Mouse (Mus musculus) naive thymus-derived CD4-positive, alpha-beta T cell, adult 2 months (primary cell): ENCODE measurements around the gene G3bp1.

Experiments
- DNase-seq: peaks from one replicate; pipeline ENCODE4 v3.0.0-alpha.2; 2011; ENCODE audit warnings: low read depth

G3bp1 gene

DNA sequence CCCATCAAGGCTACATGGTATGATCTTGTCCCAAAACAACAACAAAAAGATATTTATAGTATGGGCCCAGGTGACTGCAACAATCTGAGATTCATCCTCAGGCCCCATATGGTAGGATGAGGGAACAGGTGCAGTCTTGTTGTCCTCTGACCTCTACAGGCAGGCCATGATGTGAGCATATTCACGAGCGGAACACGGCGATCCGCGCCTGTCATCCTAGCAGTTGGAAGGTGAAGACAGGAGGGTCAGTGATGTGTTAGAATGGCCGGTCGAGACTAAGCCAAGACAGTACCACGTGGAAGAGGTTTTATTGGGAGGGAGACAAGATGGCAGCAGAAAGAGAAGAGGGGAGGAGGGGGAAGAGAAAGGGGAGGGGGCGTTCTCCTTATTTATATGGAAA is 4.8 kb upstream of the G3bp1 start:
- no peak for DNase-seq

DNA sequence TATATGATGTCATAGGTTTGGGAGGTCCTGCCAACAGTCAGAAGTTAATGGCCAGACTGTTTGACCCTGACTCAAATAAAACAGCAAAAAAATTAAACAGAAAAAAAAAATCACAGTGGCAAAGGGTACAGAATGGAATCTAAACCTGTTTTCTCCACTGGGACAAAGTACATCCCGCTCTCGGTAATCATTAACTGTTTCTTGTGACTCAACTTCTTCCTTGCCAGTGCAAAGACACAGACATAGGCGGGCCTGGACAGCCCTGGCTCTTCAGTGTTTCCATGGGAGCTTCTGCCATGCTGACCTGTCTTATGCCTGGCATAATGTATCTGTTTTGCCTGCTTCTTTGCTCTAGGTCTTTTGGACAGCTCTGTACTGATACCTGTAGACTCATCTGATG is 4.3 kb upstream of the G3bp1 start:
- no peak for DNase-seq

DNA sequence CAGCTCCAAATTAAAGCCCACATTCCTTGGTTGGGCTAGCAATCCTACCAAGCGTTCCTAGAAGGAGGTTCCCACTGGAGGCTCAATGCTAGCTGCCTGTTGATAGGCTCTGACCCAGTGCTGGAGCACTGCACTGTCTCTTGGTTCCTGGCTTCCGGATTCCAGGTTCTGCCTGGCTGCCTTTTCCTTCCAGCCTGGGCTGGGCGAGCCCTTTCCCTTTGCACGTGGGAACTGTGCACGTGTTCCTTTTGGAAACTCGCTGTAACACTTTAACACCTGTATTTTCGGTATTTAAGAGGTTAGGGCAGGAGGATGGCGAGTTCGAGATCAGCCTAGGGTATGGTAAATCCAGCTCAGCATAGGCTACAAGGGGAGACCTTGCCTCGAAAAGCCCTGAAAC is 1.5 kb upstream of the G3bp1 start:
- no peak for DNase-seq

DNA sequence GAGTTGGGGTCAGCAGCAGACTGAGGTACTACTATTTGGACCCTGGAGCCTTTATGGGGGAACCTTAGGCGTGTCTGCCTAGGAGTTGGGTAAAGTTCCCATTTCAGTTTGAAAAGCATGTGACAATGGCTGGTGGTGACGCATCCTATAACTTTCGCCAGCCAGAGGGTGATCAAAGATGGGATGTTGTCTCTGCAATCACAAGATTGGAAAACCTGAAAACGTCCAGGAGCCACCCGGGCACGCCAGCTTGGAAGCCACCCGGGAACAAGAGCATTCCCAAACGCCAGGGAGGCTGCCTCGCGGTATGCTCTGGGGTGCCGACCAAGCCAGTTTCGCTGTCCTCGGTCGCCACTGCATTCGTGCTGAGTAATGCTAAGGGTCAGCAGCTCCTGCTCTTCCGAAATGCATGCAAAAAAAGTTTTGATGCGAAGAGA is 856 bp upstream of the G3bp1 start:
- no peak for DNase-seq

DNA sequence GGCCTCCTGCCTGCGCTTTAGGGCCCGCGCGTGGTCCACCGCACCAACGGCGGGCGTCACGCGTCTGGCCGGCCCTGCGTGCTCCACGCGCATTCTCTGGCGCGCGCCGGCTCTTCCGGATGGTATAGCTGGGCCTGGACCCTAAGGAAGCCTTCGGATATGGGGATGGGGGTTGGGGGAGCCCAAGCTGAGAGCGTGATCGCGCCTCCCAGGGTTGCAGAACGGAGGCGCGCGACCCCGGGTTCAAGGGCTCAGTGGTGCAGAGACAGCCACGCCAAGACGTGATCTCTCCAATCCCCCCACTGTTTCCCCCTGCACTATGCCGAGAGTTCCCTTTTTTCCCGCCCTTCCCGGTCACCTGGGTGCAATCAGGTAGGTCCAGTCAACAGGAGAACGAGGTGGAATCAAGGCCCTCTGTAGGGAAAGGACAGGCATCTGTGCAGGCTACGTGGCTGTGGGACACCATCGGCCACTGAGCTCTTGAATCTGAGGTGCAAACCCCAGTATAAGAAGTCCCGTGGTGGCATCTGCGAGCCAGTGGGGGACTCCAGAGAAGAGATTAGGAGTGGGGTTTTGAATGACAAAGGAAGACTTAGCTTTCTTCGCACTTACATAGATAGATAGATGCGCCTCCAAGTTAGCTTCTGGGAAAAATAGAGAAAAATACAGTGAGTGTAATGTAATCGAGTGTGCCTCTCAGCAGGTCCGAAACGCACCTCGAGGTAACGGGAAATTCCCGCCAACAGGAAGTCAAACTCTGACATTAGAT is 622 bp downstream of the G3bp1 start:
- peak; percentile 51 for DNase-seq

DNA sequence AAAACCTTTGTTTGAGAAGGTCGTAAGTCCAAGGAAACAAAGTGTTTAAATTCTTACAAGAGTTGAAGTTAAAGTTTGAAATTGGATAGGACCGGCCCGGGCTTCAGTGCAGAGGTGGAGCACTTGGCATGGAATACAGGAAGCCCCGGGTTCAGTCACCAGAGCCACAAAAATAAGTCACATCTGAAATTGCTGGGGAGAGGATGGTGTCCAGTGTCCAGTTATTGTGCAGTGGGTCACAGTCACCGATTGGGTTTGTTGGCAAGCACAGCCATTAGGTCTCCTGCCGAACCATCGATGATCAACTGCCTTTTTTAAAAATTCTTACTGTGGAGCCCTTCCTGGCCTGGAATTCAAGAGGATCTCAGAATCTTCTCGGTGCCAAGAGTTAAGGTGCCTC is 1.3 kb downstream of the G3bp1 start:
- no peak for DNase-seq

DNA sequence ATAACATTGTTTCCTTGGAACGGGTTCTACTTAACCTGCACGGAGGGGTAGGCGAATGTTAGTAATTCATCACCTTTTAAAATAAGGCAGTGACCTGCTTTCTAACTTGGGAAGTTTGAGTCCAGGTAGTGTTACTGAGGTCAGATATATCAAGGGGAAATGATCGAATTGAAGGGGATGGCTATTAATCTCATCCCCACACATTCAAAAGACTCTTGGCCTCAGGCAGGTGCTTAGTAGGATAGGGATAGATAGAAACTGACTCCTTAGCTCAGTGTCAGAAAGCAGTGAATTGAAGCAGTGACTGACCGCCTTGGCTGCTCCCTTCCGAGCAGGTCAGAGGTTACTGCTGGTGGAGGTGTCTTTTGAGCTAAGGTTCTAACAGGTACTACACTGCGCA is 2.0 kb downstream of the G3bp1 start:
- no peak for DNase-seq

DNA sequence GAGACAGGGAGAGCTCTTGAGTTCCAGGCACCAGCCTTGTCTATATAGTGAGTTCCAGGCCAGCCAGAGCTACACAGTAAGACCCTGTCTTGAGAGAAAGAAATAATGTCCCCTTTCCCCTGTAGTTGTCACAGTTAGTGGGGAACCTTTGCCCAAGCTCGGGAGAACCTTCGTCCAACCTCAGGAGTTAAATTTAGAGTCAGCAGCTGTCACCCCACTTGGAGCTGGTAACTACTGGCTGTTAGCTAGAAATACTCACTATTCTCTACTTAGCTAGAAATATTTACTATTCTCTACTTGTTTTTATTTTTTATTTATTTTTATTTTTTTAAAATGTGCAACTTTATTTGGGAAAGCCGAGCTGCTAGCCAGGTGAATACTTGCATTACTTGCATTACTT is 3.7 kb downstream of the G3bp1 start:
- no peak for DNase-seq

DNA sequence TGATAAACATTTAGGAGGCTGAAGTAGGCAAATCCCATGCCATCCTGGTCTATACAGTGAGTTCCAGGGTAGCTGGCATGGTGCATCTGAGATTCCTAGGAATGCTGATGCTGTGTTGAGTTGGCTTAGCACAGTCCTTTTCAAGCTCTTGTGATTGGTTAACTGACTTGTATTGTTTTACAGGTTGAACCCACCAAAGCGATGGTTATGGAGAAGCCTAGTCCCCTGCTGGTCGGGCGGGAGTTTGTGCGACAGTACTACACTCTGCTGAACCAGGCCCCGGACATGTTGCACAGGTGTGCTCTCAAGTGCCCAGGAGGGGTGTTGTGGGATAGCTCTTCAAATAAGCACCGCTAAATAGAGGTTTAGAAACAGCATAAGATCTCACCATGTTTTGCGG is 16.0 kb downstream of the G3bp1 start:
- no peak for DNase-seq

DNA sequence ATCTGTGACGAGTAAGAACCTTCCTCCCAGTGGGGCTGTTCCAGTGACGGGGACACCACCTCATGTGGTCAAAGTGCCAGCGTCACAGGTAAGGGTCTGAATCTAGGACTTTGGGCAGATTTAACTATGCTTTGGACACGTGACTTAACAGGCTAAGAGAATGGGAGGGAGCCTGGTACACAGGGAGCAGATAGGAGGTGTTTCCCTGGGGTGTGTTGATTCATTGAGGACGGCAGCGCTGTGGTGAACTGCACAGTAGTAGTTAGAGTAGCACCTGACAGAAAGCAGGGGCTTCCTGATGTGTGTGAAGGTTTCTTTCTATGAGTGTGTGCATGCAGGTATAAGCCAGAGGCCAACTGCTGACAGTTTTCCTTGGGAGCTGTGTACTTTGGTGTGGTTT is 26.7 kb downstream of the G3bp1 start:
- no peak for DNase-seq

DNA sequence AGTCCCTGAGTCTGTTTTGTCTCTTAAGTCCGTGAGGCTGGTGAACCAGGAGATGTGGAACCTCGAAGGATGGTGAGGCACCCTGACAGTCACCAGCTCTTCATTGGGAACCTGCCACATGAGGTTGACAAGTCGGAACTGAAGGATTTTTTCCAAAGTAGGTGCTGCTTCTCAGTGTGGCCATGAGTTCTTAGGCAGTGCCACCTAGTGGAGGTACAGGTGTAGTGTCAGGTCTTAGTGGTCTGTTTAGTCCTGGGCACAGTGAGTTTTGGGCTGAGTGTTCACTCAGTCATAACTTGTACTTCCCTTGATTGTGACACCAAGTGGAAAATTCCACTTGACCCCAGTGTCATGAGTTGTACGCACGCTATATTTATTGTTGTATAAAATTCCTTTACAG is 28.4 kb downstream of the G3bp1 start:
- peak; percentile 69 for DNase-seq

DNA sequence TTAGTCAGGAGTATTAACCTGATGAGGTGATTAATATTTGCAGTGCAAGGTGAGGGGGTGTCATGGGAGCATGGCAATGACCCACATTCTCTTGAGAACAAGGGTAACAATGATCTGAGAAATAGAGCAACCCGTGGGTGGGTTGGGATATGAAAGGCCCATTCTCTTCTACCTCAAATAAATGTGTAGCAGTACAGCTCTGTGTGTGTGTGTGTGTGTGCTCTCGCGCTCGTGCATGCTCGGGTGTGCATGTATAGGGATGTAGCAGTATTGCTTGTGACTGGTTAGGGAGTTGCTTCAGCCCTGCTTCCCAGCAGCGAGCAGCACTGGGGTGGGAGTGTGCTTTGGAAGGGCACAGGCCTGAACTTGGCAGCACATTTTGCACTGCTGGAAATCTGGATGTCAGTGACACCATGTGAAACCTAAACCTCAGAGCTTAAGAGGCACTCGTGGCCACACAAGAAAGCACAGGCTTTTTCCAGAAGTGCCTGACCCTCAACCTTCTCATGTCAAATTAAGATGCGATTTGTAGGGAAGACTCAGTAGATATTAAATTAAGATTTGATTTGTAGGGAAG is 32.6 kb downstream of the G3bp1 start:
- DNase-seq: no peak

DNA sequence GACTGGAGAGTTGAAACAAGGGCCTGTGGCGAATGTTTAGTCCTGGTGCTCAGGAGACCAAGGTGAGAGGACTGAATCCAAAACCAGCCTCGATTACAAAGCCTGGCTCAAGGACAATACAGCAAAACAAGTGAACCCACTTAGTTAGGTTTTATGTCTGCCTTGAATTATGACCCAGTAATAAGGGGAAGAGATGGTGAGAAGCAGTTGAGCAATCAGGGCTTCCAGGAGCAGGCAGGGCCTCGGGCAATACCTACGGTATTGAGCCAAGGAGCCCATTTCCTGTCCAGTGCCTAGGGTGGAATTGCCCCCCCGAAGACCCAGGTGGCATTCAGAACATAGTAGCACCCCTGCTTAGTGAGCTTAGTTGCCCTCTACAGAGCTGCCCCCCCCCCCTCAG is 33.4 kb downstream of the G3bp1 start:
- no peak for DNase-seq

DNA sequence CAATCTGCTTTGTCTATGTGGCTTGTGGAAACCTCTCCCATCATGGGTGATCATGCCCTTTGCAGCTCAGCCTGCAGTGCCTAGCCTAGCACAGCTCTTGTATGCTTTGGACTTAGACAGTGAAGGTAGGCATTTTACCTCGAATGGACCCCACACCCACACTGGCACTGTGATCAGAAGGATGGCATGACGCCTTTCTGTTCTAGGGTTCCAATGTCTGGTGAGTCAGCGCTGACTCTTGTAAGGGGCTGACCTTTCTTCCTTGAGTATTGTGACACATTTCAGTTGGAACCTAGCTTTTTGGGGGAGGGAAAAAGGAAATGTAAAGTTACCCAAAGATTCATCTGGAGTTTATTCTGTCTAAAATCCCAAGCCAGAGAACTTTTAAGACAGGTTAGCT is 36.0 kb downstream of the G3bp1 start:
- no peak for DNase-seq

DNA sequence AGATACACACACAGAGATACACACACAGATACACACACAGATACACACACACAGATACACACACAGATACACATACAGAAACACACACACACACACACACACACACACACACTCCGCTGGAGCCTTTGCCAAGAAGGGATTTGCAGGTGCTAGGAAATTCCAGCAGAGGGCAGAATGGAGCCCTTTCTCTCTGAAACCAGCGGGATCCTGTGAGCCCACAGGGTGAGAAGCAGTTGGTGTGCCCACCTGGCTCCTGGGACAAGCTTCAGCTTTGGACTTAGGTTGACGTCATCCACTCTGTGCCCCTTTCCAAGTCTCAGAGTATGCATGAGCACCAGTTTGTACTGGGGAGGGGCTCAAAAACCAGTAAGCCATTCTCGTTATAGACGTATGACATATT is 41.9 kb downstream of the G3bp1 start:
- no peak for DNase-seq

DNA sequence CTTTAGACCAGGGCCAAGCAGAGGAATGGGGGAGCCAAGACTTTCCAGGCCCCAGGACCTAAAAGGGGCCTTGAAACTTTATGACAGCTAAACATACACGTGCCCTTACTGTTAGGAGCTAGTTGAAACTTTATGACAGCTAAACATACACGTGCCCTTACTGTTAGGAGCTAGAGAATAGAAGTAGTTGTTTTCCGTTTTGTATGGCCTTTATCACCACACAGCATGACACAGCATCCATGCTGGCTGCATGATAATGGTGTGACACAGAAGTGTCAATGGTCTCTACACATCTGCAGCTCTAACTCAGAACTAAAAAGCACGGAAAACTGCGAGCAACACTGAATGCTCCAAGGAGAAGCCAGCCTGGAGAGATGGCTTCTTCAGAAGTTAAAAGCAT is 48.2 kb downstream of the G3bp1 start:
- no peak for DNase-seq

DNA sequence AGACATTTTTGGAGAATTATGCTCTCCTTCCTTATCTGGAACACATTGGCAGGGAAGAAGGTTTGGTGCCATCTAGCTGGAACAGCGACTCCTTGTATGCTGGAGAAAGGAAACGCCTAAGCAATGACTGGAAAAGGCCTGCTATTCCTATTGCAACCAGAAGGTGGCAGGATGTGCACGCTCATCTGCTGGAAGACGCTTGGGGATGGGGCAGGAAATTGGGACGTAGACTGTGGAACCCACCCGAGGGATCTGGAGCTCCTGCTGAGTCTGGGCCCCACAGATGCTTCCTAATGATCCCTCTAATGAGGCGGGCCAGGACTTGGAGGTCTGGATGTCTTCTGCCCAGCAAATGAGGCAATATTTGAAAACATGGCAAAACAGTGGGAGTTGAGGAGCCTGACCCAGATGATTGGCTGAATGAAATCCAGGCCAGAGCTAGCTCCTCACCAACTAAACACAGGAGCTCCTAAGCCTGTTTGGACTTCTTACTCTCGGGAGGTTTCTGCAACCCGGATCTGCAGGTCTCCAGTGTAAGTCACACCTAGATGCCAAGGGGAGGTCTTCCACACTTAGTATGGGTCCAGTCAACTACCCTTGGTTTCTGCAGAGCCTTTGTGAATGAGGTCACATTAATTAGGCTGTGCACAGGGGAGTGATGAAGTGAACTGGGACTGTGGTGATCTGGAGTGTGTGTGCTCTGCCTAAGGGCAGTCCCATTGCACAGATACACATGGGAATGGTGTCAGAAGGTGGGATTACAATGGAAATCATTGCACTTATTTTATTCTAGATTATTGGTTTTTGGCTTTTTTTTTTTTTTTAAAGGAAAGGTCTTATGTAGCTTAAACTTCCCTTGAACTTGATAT is 49.6 kb downstream of the G3bp1 start:
- DNase-seq: peak; percentile 54

DNA sequence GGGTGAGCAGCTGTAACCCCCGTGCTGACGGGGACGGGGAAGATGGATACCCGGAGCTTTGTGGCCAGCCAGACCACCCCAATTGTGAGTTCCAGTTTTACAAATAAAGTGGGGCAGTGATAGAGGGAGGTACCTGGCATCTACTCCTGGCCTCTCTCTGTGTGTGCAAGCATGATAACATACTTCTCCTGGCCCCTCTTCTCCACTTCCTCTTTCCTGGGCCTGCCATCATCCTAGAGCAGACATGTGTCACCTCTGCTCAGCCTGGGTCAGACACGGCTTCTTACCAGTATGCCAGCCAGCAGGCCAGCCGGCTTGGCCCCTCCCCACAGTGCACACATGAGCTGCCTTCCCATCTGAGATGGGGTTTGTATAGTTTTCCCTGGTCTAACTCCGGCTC is 61.3 kb downstream of the G3bp1 start:
- DNase-seq: no peak

DNA sequence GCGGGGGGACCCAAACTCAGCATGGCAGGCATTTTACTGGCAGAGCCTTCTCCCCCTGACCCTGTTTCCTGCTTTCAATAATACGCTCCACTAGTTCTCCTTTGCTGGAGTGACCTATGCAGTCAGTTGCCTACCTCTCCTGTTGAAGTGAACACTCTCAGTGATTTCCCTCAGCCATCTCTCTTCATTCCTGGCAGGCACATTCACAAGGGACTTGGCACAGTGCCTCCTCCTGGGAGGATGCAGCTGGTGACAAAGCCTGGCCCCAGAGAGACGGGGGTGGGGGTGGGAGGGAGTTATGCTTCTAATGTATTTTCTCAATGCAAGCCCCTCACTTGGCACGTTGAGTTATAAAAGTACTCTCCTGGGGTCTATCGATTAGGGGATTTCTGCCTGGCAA is 63.9 kb downstream of the G3bp1 start:
- DNase-seq: no peak

DNA sequence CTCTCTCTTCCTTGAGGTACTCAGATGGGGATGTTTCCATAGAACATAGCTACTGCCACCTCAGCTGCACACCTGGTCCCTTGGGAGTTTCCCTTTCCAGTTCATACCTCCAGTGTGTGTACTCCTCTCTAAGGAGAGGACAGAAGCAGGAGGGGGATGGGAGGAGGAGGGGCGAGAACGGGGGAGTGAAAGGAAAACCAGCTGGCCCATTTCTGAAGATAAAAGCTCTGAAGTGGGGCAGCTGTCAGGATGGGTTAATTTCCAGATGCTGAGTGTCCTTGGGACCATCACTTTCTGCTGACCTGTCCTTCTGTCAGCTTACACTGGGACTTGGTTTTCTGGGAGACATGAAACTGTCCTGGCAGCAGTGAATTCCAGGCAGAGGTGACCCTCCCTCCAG is 65.3 kb downstream of the G3bp1 start:
- DNase-seq: no peak

DNA sequence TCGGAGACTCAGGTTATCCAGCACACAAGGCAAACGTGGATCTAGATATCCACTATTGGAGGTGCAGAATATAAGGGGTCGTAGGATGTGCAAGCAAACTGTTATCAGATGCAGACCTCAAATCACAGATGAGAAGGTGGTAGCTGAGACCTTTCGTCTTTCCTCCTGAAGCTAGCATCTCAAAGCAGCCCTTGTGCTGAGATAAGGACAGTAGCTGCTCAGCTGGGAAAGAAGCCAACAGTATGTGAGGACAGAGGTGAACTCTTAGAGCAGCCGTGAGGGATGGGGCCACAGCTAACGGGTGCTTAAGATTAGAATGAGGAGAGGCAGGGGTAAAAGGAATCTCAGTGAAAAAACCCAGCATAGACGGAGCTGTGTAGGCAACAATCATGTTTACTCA is 72.6 kb downstream of the G3bp1 start:
- DNase-seq: no peak

DNA sequence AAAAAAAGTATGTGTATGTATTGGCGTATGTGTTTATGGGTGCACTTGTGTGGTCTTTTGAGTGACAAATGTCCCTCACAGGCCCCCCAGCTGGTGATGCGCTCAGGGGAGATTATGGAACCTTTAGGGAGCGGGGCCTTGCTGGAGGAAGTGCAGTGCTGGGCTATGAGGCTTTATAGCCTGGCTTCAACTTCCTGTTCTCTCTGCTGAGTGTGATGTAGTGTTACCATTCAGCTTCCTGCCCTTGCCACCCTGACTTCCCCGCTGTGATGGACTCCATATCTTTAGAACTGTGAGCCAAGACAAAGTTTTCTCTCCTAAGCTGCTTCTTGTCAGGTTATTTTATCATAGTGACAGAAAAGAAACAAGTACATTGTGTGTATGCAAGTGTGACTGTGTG is 73.2 kb downstream of the G3bp1 start:
- DNase-seq: no peak

DNA sequence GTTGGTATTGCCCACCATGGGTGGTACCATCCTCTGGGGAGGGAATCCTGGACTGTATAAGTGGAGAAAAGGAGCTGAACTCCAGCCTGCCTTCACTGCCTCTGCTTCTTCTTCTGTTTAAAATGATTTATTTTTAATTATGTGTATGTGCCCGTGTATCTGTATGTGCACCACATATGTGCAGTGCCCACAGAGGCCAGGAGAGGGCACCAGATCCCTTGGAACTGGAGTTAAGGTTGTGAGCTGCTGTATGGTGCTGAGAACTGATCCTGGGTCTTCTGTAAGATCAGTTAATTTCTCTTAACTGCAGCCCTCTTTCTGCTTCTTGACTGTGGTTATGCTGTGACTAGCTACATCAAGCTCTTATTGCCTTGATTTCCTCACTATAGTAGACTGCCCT is 76.2 kb downstream of the G3bp1 start:
- DNase-seq: no peak
